Mouse (Mus musculus) spleen, adult 2 months (tissue): Measurements from ENCODE around the gene Mboat1.

Experiments used
- CTCF ChIP-seq: fragments of 200-500 bp; IDR thresholded peaks from 2 replicates; pipeline ENCODE4 v1.5.1; 2011; ENCODE audit warnings: mild to moderate bottlenecking, inconsistent platforms; ENCODE audit not compliant: insufficient read depth, insufficient read length, insufficient replicate concordance; ENCODE audit errors: extremely low read depth
- POLR2A ChIP-seq: fragments of 200-500 bp; IDR thresholded peaks from 2 replicates; pipeline ENCODE4 v1.6.1; 2011; ENCODE audit warnings: low read depth, low read length, inconsistent platforms

GRCm38 (mm10) chr13:30093086-30093485, 43.2 kb upstream of the Mboat1 start:
- no peak for TF ChIP-seq POLR2A
- TF ChIP-seq CTCF, result peak; percentile 6; the same call in 1 of the 2 replicates
